Mouse (Mus musculus) olfactory bulb, adult 2 months (tissue): ENCODE data around the gene Arl15.

Experiments used
- CTCF ChIP-seq: fragments of 200-500 bp; IDR thresholded peaks from 2 replicates; pipeline ENCODE4 v1.5.1; 2012; ENCODE audit warnings: low read depth, mild to moderate bottlenecking, low read length, moderate library complexity; ENCODE audit not compliant: insufficient read depth
- POLR2A ChIP-seq: fragments of 200-500 bp; IDR thresholded peaks from 2 replicates; pipeline ENCODE4 v1.6.1; 2012; ENCODE audit warnings: mild to moderate bottlenecking, low read depth, low read length, moderate library complexity; ENCODE audit not compliant: insufficient read depth

DNA sequence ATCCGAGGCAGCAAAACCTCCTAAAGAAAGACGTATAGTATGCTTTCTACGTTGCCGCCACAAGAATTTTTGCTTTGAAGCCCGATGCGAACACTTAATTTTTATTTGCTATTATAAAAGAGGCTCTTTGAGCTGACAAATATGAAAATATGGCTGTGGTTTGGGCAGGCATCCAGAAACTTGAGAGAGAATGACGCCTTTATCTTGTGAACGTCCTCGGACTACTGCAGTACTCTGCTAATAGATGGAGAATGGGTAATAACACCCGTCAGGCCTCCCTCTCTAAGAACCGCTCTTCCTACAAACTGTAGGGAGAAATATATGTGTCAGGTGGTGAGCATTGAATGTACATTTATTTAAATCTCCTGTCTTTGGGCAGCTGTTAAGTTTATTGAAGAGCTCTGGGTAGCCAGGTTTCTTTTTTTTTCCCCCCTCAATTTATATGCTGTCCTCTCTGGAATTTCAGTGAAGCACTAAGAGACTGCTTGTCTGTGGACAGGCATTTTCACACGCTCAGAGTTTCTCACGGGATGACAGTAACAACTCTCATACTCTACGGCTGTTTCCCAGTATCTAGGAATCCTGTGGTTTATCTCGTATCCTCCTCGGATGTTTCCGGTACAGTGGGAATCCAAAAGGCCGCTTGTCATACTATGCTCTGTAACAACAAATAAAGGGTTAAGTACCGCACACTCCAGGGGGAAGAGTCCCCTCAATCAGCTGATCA, 324.0 kb downstream of the Arl15 start:
- no peak for TF ChIP-seq POLR2A
- no peak for TF ChIP-seq CTCF
